Mouse (Mus musculus): Measurements from ENCODE around the gene Cadps2.

DNA sequence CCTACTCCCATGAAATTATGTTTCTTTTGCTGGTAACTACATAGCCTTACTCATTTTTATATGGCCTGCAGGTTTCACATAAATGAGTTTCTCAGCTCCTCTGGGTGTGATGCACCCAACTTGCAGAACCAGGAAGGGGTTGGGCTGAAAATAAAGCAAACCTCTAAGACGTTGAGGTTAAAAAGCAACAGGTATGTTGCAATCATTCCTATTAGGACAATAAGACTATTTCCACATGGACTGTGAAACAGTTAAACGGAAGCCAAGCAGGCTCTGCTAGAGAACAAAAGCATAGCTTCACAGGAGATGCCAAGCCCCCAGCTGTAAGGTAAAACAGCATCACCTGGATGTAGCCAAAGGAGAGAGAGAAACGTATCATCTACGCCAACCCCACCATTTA is 115.5 kb downstream of the Cadps2 start:
- TF ChIP-seq MAX (IDR thresholded peaks at IDR 0.05; ENCODE audit: low read length) (no peak), EP300 (IDR thresholded peaks at IDR 0.05; ENCODE audit: low read length) (no peak), POLR2A (IDR thresholded peaks at IDR 0.05; ENCODE audit: low read depth, low read length) (no peak), MEF2A (IDR thresholded peaks at IDR 0.05; ENCODE audit: borderline replicate concordance, low read depth, low read length) (no peak), CTCF (conservative IDR thresholded peaks at IDR 0.05 in 1 of 2, IDR thresholded peaks at IDR 0.05 in 1 of 2; ENCODE audit: low read depth in 2 of 2, low read length in 2 of 2) (no peak), CHD1 (IDR thresholded peaks at IDR 0.05; ENCODE audit: low read depth, low read length) (no peak), GABPA (IDR thresholded peaks at IDR 0.05; ENCODE audit: insufficient replicate concordance, low read depth, low read length) (no peak), KAT2A (IDR thresholded peaks at IDR 0.05; ENCODE audit: insufficient replicate concordance, low read length) (no peak), SIN3A (IDR thresholded peaks at IDR 0.05; ENCODE audit: low read length) (no peak), RCOR1 (conservative IDR thresholded peaks at IDR 0.05; ENCODE audit: low read depth, low read length) (no peak), NELFE (IDR thresholded peaks at IDR 0.05; ENCODE audit: low read depth, low read length) (no peak), POLR2AphosphoS2 (IDR thresholded peaks at IDR 0.05; ENCODE audit: low read depth, low read length) (no peak), MAFK (IDR thresholded peaks at IDR 0.05; ENCODE audit: insufficient replicate concordance, low read length) (no peak)

Measured in CH12.LX (cell line).